Mouse (Mus musculus): ENCODE results near the gene T.

T gene

DNA sequence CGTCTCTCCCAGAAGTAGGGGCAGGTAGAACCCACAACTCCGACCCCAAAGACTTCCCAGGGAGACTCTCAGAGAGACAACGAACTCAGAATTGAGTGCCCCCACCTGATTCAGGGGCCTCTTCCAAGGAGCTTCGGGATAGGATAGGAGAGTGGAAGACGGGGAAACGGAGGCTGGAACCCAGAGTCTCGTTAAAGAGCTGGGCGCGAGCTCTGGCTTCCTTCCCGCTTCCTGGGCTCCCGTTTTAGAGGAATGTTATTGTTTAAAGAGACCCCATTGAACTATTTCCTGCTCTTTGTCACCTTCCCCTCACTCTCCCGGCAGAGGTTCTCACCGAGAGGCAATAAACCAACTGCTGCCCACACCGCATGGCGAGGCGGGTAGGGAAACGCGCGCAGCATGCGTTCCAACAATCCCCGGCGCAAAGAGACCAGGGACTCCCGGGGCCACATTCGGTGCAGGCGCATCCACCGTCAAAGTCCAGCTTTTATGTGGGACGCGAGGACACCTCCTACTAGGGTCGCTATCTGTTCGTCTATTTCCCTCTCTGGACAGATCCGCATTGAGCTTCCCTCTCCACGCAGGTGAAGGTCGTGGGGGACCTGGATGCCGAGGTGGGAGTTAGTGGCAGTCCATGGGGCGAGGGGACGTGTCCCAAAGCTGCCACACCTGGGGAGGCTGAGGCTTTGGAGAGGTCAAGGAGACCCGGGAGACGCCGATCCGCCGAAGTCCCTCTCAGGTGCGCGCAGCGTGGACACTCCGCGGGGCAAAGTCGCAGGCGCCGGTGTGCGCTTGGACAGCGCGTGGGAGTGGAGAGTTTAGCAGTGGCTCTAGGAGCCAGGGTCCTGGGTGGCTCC lies 874 bp upstream of the T start:
- no peak for DNase-seq (ENCODE audit: low spot score)

DNA sequence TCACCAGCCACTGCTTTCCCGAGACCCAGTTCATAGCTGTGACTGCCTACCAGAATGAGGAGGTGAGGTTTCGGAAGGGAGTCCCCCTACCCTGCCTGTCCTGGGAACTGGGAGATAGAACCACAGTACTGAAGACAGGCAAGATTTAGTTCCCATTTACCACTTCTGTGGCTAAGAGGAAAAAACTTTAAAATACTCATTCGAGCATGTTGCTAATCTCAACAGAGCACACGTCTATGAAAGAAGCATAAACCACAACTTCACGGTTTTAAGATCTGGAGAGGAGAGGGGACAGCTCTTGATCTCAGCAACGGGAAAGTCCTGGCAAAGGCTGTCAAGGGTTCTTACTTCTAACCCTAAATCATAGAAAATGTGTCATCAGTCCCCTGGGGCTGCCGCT lies 2.0 kb downstream of the T start:
- DNase-seq (ENCODE audit: low spot score): no peak

DNA sequence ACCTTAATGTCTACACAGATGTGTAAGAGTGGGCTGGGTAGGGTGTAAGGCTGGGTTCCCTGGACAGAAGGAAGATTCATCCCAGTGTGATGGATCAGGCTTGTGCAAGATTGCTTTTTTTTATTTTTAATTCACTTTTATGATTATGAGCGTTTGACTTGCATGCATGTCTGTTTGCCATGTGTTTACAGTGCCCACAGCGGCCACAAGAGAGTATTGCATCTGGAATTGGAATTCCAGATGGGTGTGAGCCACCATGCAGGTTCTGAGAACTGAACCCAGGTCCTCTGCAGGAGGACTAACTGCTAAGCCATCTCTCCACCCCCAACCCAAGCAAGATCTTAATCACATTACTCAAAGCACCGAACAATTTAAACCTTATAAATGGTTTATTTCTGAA lies 9.8 kb downstream of the T start:
- DNase-seq (ENCODE audit: low spot score): no peak

DNA sequence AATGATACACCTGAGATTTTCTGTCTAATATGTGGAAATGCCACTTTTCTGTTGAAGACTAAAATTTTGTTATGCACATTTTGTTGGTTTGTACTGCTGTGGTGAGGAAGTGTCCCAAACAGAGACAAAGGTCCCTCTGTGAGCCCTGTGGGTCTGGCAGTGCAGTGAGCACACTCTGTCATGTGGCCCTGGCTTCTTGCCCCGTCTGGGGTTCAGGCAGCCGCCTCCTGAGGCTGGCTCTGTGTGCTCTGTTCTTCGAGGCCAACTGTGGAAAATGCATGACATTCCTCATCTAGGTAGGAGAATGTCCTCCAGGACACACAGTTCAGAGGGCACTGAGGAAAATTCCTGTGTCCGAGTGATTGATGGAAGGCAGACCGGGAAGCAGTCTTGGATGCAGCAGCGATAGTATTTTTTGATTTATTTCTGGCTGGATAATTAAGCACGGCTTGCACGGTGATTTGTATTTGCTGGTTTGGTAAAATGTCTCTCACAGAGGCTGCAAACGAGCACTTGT lies 13.5 kb downstream of the T start:
- DNase-seq (ENCODE audit: low spot score): no peak

DNA sequence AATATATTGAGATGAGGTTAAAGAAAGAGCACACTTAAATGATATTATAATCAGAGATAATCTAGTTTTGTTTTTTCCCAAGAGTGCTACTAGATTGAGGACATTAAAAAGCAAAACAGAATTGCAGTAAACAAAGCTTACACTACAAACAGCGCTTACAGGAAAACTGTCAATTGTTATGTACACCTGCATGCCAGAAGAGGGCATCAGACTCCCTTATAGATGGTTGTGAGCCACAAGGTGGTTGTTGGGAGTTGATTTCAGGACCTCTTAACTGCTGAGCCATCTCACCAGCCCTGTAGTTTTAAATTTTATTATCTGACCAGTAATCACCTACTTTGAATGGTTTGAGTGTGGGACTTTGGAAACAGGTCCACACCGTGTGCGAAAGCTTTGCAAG lies 14.1 kb downstream of the T start:
- DNase-seq (ENCODE audit: low spot score): no peak

DNA sequence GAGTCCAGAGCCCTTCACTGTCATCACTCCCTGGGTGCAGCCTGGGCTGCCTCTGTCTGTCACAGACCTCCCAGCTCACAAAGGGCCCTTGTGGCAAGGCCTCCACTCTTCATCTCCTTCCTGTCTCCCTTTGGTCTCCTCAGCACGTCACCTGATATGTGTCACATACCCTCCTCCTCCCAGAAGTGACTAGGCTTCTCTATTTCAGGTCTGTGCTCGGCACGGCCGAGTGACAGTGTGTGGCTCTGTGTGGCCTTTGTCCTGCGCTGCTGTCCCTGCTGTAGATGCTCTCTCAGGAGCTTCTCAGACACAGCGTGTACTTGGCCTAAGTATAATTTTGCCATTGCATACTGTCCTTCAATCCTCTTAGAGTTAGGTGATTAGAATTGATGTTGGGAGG lies 21.0 kb downstream of the T start:
- no peak for DNase-seq (ENCODE audit: low spot score)

DNA sequence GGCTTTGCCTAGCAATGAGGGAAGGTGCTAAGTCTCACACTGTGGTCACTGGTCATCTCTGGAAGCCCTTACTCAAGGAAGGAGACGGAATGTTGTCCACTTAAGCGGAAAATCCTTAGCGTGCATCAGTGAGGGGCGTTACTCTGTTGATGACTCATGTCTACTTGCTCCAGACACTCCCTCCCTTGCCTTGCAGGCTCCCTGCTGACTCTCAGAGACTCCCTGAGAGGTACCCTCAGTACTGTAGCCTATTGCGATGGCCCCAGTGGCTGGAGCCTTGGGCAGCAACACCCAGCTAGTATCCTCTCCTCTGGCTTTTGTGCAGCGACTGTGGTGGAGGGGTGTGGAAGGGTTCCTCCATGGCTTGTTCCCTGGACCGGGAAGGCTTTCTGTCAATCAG lies 21.4 kb downstream of the T start:
- no peak for DNase-seq (ENCODE audit: low spot score)

DNA sequence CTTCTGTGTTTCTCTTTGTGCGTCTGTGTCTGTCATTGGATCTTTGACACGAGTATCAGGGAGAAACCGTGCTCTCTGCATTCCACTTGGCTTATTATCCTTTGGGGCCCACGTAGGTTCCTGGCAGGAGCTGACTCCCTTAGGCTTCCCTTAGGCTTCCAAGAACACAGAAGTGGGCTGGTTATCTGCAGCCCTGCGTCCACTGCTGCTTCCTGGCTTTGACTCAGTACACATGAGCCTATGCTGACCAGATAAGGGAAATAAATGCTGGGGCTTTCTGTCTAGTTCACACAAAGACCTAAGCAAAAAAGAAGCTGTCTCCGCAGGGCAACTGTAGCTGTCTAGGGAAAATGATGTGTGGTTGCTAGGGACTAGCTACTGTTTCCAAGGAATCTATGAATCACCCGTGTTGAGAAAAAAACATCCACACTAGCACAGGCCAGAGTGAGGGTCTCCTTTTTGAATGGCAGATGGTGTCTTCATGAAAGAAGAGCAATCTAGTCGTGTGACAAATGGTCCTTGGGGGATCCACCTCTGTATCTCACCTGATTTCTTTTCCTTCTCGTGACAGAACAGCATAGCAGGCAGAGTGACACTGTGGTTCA lies 22.7 kb downstream of the T start:
- DNase-seq (ENCODE audit: low spot score): no peak

DNA sequence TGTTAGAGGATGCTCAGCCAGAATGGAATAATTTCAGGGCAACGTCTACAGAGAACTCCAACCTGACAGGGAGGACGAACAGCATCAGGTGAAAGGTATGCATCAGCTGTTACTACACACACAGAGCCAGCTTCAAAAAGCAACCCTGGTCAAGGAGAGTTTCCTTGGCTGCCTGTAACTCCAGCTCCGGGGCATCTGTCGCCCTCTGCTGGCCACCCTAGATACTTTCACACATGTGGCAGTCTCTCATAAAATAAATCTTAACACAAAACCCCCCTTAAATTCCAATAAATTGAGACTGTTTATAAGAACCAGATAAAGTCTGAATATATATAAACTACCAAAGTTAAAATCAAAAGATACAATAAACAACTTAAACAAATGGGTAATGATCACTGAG lies 27.3 kb downstream of the T start:
- peak; percentile 36 for DNase-seq (ENCODE audit: low spot score)

DNA sequence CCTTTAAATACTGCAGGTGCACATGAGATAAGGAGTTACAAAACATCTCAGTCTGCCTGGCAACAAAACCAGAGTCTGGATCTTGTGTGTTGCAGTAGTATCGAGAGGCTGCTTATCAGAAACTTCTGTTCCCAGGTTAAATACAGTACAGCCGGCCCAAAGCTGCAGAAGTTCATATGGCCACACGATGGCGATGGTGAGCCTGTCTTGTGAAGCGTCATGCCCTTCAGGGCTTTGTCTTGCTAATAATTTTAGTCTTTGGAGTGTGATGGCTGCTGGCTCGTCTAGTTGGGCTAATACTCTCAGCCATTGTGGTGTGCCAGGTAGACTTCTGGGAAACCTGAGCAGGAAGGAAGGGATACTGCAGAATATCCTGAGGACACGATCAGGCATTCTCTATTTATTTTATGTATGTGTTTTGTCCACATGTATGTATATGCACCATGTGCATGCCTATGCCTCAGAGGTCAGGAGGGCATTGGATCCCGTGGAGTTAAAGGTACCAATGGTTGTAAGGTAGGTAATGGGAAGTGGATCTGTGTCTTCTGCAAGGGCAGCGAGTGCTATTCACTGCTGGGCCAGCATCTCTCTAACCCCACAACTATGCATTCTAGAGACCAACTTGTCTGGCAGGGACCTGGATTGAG lies 29.4 kb downstream of the T start:
- peak; percentile 36 for DNase-seq (ENCODE audit: low spot score)

DNA sequence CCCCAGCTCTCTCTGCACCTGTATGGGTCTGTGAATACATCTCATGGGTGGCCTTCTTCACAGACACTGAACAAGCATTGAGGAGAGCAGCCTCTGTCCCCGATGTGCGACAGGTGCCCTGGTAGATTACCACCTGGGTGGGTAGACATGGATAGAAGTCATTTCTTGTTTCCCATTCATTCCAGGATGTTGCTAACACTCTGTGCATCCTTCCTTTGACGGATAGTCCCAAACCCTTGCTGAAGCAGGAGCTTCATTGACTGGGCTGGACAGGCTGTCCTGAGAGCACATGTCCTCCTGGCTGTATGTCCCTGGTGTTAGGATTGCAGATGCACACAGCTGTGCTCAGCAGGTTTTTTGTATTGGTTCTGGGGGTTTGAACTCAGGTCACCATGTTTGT lies 33.5 kb downstream of the T start:
- DNase-seq (ENCODE audit: low spot score): no peak

DNA sequence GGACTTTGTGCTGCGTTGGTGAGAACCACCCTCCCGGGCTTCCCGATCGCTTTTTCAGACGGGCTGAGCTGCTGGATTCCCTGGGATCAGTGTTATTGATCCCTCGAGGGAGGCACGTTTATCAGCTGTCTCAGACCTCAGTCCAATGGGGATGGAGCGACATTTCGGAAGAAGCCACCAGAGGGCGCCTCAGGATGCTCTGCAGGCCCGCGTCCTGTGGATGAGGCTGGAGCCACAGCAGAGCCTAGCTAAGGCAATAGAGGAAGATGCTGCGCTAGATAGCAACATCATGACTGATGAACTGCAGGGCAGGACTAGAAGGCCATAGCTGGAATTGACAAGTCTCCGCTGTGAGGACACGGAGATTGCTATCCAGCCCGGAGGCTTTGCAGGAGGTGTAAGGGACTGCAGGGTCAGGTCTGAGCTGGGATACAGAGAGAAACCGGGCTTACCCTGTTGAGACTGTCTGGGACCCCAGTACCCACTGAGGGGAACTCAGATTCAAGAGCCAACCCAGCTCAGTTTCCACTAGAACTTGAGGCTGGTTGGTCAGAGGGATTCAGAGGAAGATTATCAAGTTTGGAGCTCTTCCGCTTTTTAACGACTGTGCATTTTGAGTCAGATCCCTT lies 34.6 kb downstream of the T start:
- DNase-seq (ENCODE audit: low spot score): peak; percentile 74

DNA sequence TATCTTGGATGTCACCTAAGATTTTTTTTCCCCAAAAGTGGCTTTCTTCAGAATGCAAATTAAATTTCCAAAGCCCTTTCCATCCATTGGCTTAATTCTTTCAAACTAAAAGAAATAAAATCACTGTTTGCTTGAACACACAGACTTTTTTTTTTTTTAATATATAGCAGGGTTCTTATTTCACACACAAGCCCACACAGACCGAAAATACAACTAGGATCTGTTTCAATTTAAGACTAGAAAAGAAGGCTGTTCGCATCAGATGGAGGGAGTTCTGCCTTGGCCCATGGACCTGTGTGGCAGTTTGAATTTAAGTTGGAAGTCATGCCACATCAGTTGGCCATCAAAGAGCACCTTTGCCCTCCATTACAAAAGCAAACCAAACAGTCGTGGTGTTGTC lies 44.3 kb downstream of the T start:
- DNase-seq (ENCODE audit: low spot score): no peak

DNA sequence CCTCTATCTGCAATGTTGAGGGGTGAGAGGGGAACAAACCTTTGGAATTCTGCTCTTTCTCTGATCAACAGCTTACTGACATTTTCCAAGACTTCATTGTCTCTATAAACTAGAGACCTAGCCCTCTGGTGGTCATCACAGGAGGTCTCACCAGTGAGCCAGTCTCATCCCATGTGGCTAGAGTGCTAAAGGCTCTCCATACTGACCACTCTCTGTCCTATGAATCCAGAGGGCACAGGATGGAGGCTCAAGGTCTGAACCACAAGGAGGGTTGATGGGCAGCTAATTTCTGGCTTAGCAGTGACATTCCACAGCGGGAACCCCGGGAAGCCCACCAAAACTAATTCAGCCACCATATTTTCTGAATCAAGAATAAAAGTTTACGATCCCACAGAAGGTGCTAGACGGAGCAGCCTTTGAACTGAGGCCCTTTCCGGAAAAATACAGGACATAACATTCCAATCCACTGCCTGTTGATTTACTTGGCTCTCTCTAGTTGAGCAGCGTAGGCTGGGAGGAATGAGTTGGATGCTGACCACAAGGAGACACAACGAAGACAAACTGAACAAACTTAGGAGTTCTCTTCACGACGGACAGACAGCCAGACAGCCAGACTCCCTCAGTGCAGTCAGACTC lies 45.4 kb downstream of the T start:
- DNase-seq (ENCODE audit: low spot score): no peak

DNA sequence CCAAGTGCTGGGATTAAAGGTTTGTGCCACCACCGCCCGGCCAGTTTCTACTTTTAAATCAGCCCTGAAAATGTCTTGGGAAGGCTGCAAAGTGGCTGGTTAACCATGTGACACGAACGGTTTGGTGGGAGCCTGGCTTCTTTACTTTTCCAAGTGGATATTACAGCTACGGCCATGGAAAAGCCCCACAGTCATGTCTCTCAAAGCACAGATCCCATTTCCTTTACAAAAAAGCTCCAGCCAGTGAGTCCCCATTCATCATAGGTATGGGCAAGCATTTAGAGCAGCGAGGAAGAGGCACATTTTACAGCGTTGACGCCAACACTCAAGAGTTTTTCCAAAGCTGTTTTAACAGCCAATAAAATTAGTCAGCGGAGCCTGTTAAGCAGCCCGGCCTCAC lies 47.6 kb downstream of the T start:
- no peak for DNase-seq (ENCODE audit: low spot score)

DNA sequence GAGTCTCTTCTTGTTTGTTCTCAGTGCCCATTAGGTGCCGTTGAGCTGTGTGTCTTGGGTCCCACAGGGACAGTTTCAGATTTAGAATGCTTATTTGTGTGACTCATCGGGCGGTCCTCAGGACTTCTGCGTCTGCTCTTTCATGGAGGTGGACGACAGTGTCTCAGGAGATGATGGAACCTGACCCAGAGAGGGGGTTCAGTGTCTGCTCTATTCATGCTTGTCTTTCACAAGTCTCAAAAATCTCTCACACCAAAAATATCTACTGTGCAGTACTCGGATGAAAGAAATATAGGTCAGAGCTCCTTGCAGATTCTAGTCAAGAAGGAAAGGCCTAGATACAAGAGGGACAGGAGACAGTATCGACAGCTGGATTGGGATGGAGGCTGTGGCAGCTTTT lies 48.7 kb downstream of the T start:
- no peak for DNase-seq (ENCODE audit: low spot score)

DNA sequence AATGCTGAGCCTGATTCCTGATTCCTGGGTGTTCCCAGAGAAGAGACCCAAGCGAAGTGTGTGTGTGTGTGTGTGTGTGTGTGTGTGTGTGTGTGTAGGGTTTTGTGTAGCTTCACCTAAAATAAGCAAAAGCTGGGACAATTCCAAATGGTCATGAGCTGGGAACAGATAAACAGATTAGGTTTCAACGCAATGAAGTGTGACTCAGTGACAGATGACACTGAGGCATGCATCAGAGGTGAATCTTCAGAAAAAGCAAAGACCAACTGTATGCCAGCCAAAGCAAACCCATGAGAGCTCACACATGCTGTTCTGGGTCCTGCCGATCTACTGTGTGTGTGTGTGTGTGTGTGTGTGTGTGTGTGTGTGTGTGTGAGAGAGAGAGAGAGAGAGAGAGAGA lies 50.0 kb downstream of the T start:
- DNase-seq (ENCODE audit: low spot score): no peak

DNA sequence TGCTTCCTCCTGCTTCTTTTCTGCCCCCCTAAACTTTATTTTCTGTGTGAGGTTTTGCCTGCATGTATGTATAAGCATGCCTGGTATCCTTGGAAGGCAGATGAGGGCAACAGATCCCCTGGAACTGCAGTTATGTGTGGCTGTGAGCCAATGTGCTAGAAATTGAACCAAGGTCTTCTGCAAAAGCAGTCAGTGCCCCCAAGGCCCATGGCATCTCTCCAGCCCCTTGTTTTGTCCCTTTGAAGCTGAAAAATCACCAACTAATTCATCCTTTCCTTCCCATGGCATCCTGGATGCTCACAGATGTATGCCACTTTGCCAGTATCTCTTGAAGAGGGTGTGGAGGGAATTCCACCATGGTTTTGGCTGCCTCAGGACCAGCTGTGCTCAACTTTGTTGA lies 50.9 kb downstream of the T start:
- no peak for DNase-seq (ENCODE audit: low spot score)

DNA sequence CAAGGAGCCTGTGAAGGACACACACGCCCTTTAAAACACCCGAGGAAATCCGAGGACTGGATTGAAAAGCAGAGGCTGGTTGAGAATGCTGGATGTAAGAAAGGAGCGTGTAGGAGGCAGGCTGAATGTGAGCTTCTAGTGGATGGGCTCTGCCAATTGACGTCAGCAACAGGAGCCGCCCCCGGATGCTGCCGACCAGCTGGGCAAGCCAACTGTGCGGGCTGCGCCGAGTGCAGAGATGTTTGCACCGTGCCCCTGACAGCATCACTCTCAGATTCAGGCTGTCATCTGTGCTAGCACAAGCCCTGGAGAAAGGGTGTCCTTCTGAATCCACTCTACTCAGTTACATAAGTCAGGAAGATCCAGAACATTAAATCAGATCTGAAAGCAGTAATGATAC lies 53.6 kb downstream of the T start:
- DNase-seq (ENCODE audit: low spot score): peak; percentile 41

DNA sequence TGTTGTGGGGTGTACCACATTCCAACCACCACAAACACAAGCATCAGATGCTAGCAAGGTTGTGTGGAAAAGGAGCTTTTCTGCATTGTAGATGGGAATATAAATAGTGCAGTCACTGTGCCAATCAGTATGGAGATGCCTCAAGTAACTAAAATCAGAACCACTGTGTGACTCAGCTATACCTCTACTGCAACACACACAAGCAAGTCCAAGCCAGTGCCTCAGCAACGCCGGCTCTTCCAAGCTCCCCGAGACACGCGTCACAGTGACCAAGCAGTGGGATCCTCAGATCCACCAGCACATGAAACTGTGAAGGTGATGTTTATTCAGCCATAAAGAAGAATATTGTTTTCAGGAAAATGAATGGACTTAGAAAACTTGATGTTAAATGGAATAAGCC lies 56.7 kb downstream of the T start:
- DNase-seq (ENCODE audit: low spot score): no peak
